Mouse (Mus musculus): ENCODE results near the gene Esyt3. TPM values are rescaled to one million over a fixed set of nuclear protein-coding genes. Genes with fewer than 3 reads are reported as not detected.

The Esyt3 gene
- polyA plus RNA-seq, 1 experiment from 2014 or later = 0.37 TPM

- no peak for ATAC-seq
- WGBS = 23% methylated on average over 3 of the region's 3 CpGs
Measured at GRCm38 (mm10) chr9:99341600-99341999, 16.8 kb downstream of the Esyt3 start.

GRCm38 (mm10) chr9:99340126-99340525 lies 18.2 kb downstream of the Esyt3 start:
- no peak for ATAC-seq
- TF ChIP-seq CTCF (IDR thresholded peaks at IDR 0.05; ENCODE audit: low read depth) = no peak
- Histone ChIP-seq H3K4me3 (ENCODE audit: low read depth, low read length) (no peak overlapping the region), H3K9me3 (ENCODE audit: control insufficient read depth) (no peaks in the 10 kb centered on the region), H3K4me2 (replicated peaks; ENCODE audit: low read depth) (no peak overlapping the region), H3K4me1 (replicated peaks; ENCODE audit: control insufficient read depth, insufficient read depth, low read length) (no peaks in the 10 kb centered on the region), H3K27me3 (replicated peaks; ENCODE audit: control insufficient read depth, insufficient read depth, low read length) (no peaks in the 10 kb centered on the region), H3K27ac (ENCODE audit: low read depth, low read length) (no peak overlapping the region), H3K36me3 (ENCODE audit: control insufficient read depth, insufficient read depth) (no peaks in the 10 kb centered on the region), H3K9ac (ENCODE audit: low read depth, low read length) (no peak overlapping the region)
- WGBS = 56% methylated on average over 12 of the region's 12 CpGs

More at GRCm38 (mm10) chr9:99341600-99341999, 16.8 kb downstream of the Esyt3 start:
- Histone ChIP-seq H3K36me3 (ENCODE audit: control insufficient read depth, insufficient read depth) (no peaks in the 10 kb centered on the region), H3K27ac (ENCODE audit: low read depth, low read length) (no peak overlapping the region), H3K27me3 (replicated peaks; ENCODE audit: control insufficient read depth, insufficient read depth, low read length) (no peaks in the 10 kb centered on the region), H3K9ac (ENCODE audit: low read depth, low read length) (no peak overlapping the region), H3K4me1 (replicated peaks; ENCODE audit: control insufficient read depth, insufficient read depth, low read length) (no peaks in the 10 kb centered on the region), H3K9me3 (ENCODE audit: control insufficient read depth) (no peaks in the 10 kb centered on the region), H3K4me3 (ENCODE audit: low read depth, low read length) (no peak overlapping the region), H3K4me2 (replicated peaks; ENCODE audit: low read depth) (no peak overlapping the region)
- TF ChIP-seq CTCF (IDR thresholded peaks at IDR 0.05; ENCODE audit: low read depth) = no peak

- no peak for ATAC-seq
- peak; percentile 54 for TF ChIP-seq CTCF (IDR thresholded peaks at IDR 0.05; ENCODE audit: low read depth)
- Histone ChIP-seq H3K4me1 (replicated peaks; ENCODE audit: control insufficient read depth, insufficient read depth, low read length) (no peaks in the 10 kb centered on the region), H3K27ac (ENCODE audit: low read depth, low read length) (no peak overlapping the region), H3K36me3 (ENCODE audit: control insufficient read depth, insufficient read depth) (no peaks in the 10 kb centered on the region), H3K9ac (ENCODE audit: low read depth, low read length) (no peak overlapping the region), H3K27me3 (replicated peaks; ENCODE audit: control insufficient read depth, insufficient read depth, low read length) (no peaks in the 10 kb centered on the region), H3K9me3 (ENCODE audit: control insufficient read depth) (no peaks in the 10 kb centered on the region), H3K4me3 (ENCODE audit: low read depth, low read length) (no peak overlapping the region), H3K4me2 (replicated peaks; ENCODE audit: low read depth) (no peak overlapping the region)
- WGBS = 94% methylated on average over 1 of the region's 1 CpGs
Measured at GRCm38 (mm10) chr9:99339182-99339581, 19.2 kb downstream of the Esyt3 start.

GRCm38 (mm10) chr9:99338293-99338692 lies 20.1 kb downstream of the Esyt3 start:
- no peaks in the 10 kb centered on the region for H3K4me1 ChIP-seq (replicated peaks; ENCODE audit: control insufficient read depth, insufficient read depth, low read length)
- H3K9ac ChIP-seq (ENCODE audit: low read depth, low read length) = no peak overlapping the region
- no peak overlapping the region for H3K4me3 ChIP-seq (ENCODE audit: low read depth, low read length)
- no peak for TF ChIP-seq CTCF (IDR thresholded peaks at IDR 0.05; ENCODE audit: low read depth)
- no peak overlapping the region for H3K27ac ChIP-seq (ENCODE audit: low read depth, low read length)
- H3K27me3 ChIP-seq (replicated peaks; ENCODE audit: control insufficient read depth, insufficient read depth, low read length) = no peaks in the 10 kb centered on the region
- no peak overlapping the region for H3K4me2 ChIP-seq (replicated peaks; ENCODE audit: low read depth)
- no peaks in the 10 kb centered on the region for H3K36me3 ChIP-seq (ENCODE audit: control insufficient read depth, insufficient read depth)
- no peak for ATAC-seq
- 91% methylated on average over 1 of the region's 1 CpGs for WGBS
- no peaks in the 10 kb centered on the region for H3K9me3 ChIP-seq (ENCODE audit: control insufficient read depth)

- Histone ChIP-seq H3K4me2 (replicated peaks; ENCODE audit: low read depth) (no peak overlapping the region), H3K9ac (ENCODE audit: low read depth, low read length) (no peak overlapping the region), H3K9me3 (ENCODE audit: control insufficient read depth) (no peaks in the 10 kb centered on the region), H3K27ac (ENCODE audit: low read depth, low read length) (no peak overlapping the region), H3K36me3 (ENCODE audit: control insufficient read depth, insufficient read depth) (no peaks in the 10 kb centered on the region), H3K27me3 (replicated peaks; ENCODE audit: control insufficient read depth, insufficient read depth, low read length) (no peaks in the 10 kb centered on the region), H3K4me1 (replicated peaks; ENCODE audit: control insufficient read depth, insufficient read depth, low read length) (no peaks in the 10 kb centered on the region), H3K4me3 (ENCODE audit: low read depth, low read length) (no peak overlapping the region)
- ATAC-seq = no peak
- TF ChIP-seq CTCF (IDR thresholded peaks at IDR 0.05; ENCODE audit: low read depth) = no peak
- 74% methylated on average over 4 of the region's 4 CpGs for WGBS
Measured at GRCm38 (mm10) chr9:99336538-99336937, 21.8 kb downstream of the Esyt3 start.

GRCm38 (mm10) chr9:99326881-99327280 lies 31.5 kb downstream of the Esyt3 start:
- 27% methylated on average over 4 of the region's 4 CpGs for WGBS
- Histone ChIP-seq H3K4me2 (replicated peaks; ENCODE audit: low read depth) (no peak overlapping the region), H3K27me3 (replicated peaks; ENCODE audit: control insufficient read depth, insufficient read depth, low read length) (no peaks in the 10 kb centered on the region), H3K27ac (ENCODE audit: low read depth, low read length) (no peak overlapping the region), H3K36me3 (ENCODE audit: control insufficient read depth, insufficient read depth) (no peaks in the 10 kb centered on the region), H3K9me3 (ENCODE audit: control insufficient read depth) (no peaks in the 10 kb centered on the region), H3K4me1 (replicated peaks; ENCODE audit: control insufficient read depth, insufficient read depth, low read length) (no peaks in the 10 kb centered on the region; the same call in 1 of the 2 replicates), H3K9ac (ENCODE audit: low read depth, low read length) (no peak overlapping the region), H3K4me3 (ENCODE audit: low read depth, low read length) (no peak overlapping the region)
- no peak for ATAC-seq
- TF ChIP-seq CTCF (IDR thresholded peaks at IDR 0.05; ENCODE audit: low read depth) = no peak

- no peak for ATAC-seq
- Histone ChIP-seq H3K9ac (ENCODE audit: low read depth, low read length) (no peak overlapping the region), H3K27ac (ENCODE audit: low read depth, low read length) (no peak overlapping the region), H3K27me3 (replicated peaks; ENCODE audit: control insufficient read depth, insufficient read depth, low read length) (no peaks in the 10 kb centered on the region), H3K36me3 (ENCODE audit: control insufficient read depth, insufficient read depth) (no peaks in the 10 kb centered on the region), H3K9me3 (ENCODE audit: control insufficient read depth) (no peaks in the 10 kb centered on the region), H3K4me2 (replicated peaks; ENCODE audit: low read depth) (no peak overlapping the region), H3K4me1 (replicated peaks; ENCODE audit: control insufficient read depth, insufficient read depth, low read length) (no peaks in the 10 kb centered on the region; the same call in 1 of the 2 replicates), H3K4me3 (ENCODE audit: low read depth, low read length) (no peak overlapping the region)
- TF ChIP-seq CTCF (IDR thresholded peaks at IDR 0.05; ENCODE audit: low read depth) = no peak
- 80% methylated on average over 4 of the region's 4 CpGs for whole genome bisulfite sequencing
Measured at GRCm38 (mm10) chr9:99325961-99326360, 32.4 kb downstream of the Esyt3 start.
